Mouse (Mus musculus) intestine, postnatal 0 days (tissue): Measurements from ENCODE around the gene Sfrp5. TPM values are rescaled to one million over a fixed set of nuclear protein-coding genes. Genes with fewer than 3 reads are reported as not detected.
A peak's percentile ranks its signal among the peaks of the same experiment; 100 is the strongest.

Experiments
- ATAC-seq: fragments of 200-750 bp; cut with Nextera tagmentation; 2 replicates; pipeline ENCODE4 v1.8.0; 2017; ENCODE audit warnings: mild to moderate bottlenecking, moderate TSS enrichment, moderate library complexity
- H3K27ac ChIP-seq: fragments of 300-500 bp; sonication (generic); 2 replicates; pipeline ENCODE4 v1.5.1; 2014; ENCODE audit warnings: mild to moderate bottlenecking, low read depth, low read length, moderate library complexity
- H3K27me3 ChIP-seq: fragments of 300-500 bp; sonication (generic); replicated peaks from 2 replicates; pipeline ENCODE4 v1.6.1; 2014; ENCODE audit warnings: low read length, mixed read lengths; ENCODE audit not compliant: control insufficient read depth, insufficient read depth
- H3K36me3 ChIP-seq: fragments of 300-500 bp; sonication (generic); 2 replicates; pipeline ENCODE4 v1.6.1; 2014; ENCODE audit warnings: mild to moderate bottlenecking, moderate library complexity; ENCODE audit not compliant: control insufficient read depth, insufficient read depth
- H3K4me1 ChIP-seq: fragments of 300-500 bp; sonication (generic); replicated peaks from 2 replicates; pipeline ENCODE4 v1.6.1; 2014; ENCODE audit warnings: antibody characterized with exemption, low read length, mixed read lengths; ENCODE audit not compliant: control insufficient read depth, insufficient read depth
- H3K4me2 ChIP-seq: fragments of 300-500 bp; sonication (generic); replicated peaks from 2 replicates; pipeline ENCODE4 v1.6.1; 2014; ENCODE audit warnings: low read depth, mild to moderate bottlenecking, moderate library complexity
- H3K4me3 ChIP-seq: fragments of 300-500 bp; sonication (generic); 2 replicates; pipeline ENCODE4 v1.5.1; 2014; ENCODE audit warnings: low read depth, low read length
- H3K9ac ChIP-seq: fragments of 300-500 bp; sonication (generic); 2 replicates; pipeline ENCODE4 v1.6.1; 2014; ENCODE audit warnings: mild to moderate bottlenecking, low read depth, low read length
- H3K9me3 ChIP-seq: fragments of 300-500 bp; sonication (generic); 2 replicates; pipeline ENCODE4 v1.6.1; 2016; ENCODE audit warnings: mixed run types; ENCODE audit not compliant: control insufficient read depth
- CTCF ChIP-seq: sonication (generic); IDR thresholded peaks from 2 replicates; pipeline ENCODE4 v1.5.1; 2016; ENCODE audit warnings: low read depth, mild to moderate bottlenecking, control low read depth, antibody characterized with exemption, moderate library complexity
- WGBS: fragments of 180-500 bp; shearing (Covaris S2); extraction: QIAGEN DNeasy Blood & Tissue Kit; methylation state at CpG from one replicate; pipeline ENCODE4 v1.1.7; 2014; 5-methylcytosine and 5-hydroxymethylcytosine counted together
- polyA plus RNA-seq: library from polyadenylated mRNA; unstranded; fragments of >200 nt; fragmentation: Nextera tagmentation; extraction: Ambion mirVana; gene quantifications from 2 replicates; pipeline ENCODE4 v1.2.1, GENCODE M21; 2015

Sfrp5 gene
- polyA plus RNA-seq, 1 experiment from 2014 or later = 0.27 TPM

GRCm38 (mm10) chr19:42205201-42205600 is 3.1 kb upstream of the Sfrp5 start:
- no peak for TF ChIP-seq CTCF
- no peak overlapping the region for H3K9ac ChIP-seq
- 78% methylated on average over 8 of the region's 8 CpGs for WGBS
- ATAC-seq = no peak
- no peaks in the 10 kb centered on the region for H3K36me3 ChIP-seq
- H3K27ac ChIP-seq = no peak overlapping the region
- H3K4me1 ChIP-seq = no peaks in the 10 kb centered on the region
- no peaks in the 10 kb centered on the region for H3K9me3 ChIP-seq
- no peak overlapping the region for H3K4me3 ChIP-seq
- no peak overlapping the region for H3K4me2 ChIP-seq
- peaks cover 30% of the 10 kb centered on the region for H3K27me3 ChIP-seq

GRCm38 (mm10) chr19:42204306-42204705 is 2.3 kb upstream of the Sfrp5 start:
- no peak overlapping the region for H3K4me3 ChIP-seq
- H3K9me3 ChIP-seq = no peaks in the 10 kb centered on the region
- H3K36me3 ChIP-seq = no peaks in the 10 kb centered on the region
- no peak for TF ChIP-seq CTCF
- H3K9ac ChIP-seq = no peak overlapping the region
- no peak overlapping the region for H3K27ac ChIP-seq
- H3K27me3 ChIP-seq = peaks cover 32% of the 10 kb centered on the region
- no peaks in the 10 kb centered on the region for H3K4me1 ChIP-seq
- no peak for ATAC-seq
- 74% methylated on average over 4 of the region's 4 CpGs for WGBS
- H3K4me2 ChIP-seq = no peak overlapping the region

- no peaks in the 10 kb centered on the region for H3K4me1 ChIP-seq
- no peak overlapping the region for H3K4me3 ChIP-seq
- no peaks in the 10 kb centered on the region for H3K36me3 ChIP-seq
- peaks cover 40% of the 10 kb centered on the region for H3K27me3 ChIP-seq
- H3K27ac ChIP-seq = no peak overlapping the region
- WGBS = 38% methylated on average over 8 of the region's 8 CpGs
- no peaks in the 10 kb centered on the region for H3K9me3 ChIP-seq
- H3K9ac ChIP-seq = no peak overlapping the region
- ATAC-seq = no peak
- TF ChIP-seq CTCF = no peak
- H3K4me2 ChIP-seq = no peak overlapping the region
These were observed 415 bp upstream of the Sfrp5 start for GRCm38 (mm10) chr19:42202467-42202866.

GRCm38 (mm10) chr19:42198026-42198425 is 4.0 kb downstream of the Sfrp5 start:
- Histone ChIP-seq H3K9me3 (no peaks in the 10 kb centered on the region), H3K27ac (no peak overlapping the region), H3K27me3 (peaks cover 36% of the 10 kb centered on the region), H3K4me1 (no peaks in the 10 kb centered on the region), H3K4me2 (no peak overlapping the region), H3K4me3 (no peak overlapping the region), H3K36me3 (0 out of 2 replicates have a peak, but pooled peaks cover under 1% of the 10 kb centered on the region), H3K9ac (no peak overlapping the region)
- no peak for ATAC-seq
- WGBS = 44% methylated on average over 11 of the region's 11 CpGs
- no peak for TF ChIP-seq CTCF

- Histone ChIP-seq H3K9me3 (no peaks in the 10 kb centered on the region), H3K27ac (no peak overlapping the region), H3K4me3 (no peak overlapping the region), H3K4me2 (no peak overlapping the region), H3K4me1 (no peaks in the 10 kb centered on the region), H3K36me3 (peaks cover 8% of the 10 kb centered on the region; the same call in 1 of the 2 replicates), H3K9ac (no peak overlapping the region), H3K27me3 (peaks cover 27% of the 10 kb centered on the region)
- TF ChIP-seq CTCF = peak; percentile 34
- no peak for ATAC-seq
- WGBS = 61% methylated on average over 4 of the region's 4 CpGs
These were observed 5.0 kb downstream of the Sfrp5 start for GRCm38 (mm10) chr19:42197066-42197465.

- Histone ChIP-seq H3K4me2 (no peak overlapping the region), H3K36me3 (peaks cover 14% of the 10 kb centered on the region; the same call in 1 of the 2 replicates), H3K27me3 (peaks cover 20% of the 10 kb centered on the region), H3K27ac (no peak overlapping the region), H3K9me3 (no peaks in the 10 kb centered on the region), H3K4me3 (no peak overlapping the region), H3K4me1 (no peaks in the 10 kb centered on the region), H3K9ac (no peak overlapping the region)
- ATAC-seq = no peak
- TF ChIP-seq CTCF = no peak
- WGBS = 64% methylated on average over 4 of the region's 4 CpGs
These were observed 5.7 kb downstream of the Sfrp5 start for GRCm38 (mm10) chr19:42196378-42196777.

GRCm38 (mm10) chr19:42193311-42193710 is 8.7 kb downstream of the Sfrp5 start:
- no peak overlapping the region for H3K4me3 ChIP-seq

More at GRCm38 (mm10) chr19:42193311-42193710, 8.7 kb downstream of the Sfrp5 start:
- 77% methylated on average over 2 of the region's 2 CpGs for WGBS
- Histone ChIP-seq H3K4me1 (no peaks in the 10 kb centered on the region), H3K27me3 (peaks cover 2% of the 10 kb centered on the region; the same call in 1 of the 2 replicates), H3K27ac (no peak overlapping the region), H3K4me2 (no peak overlapping the region), H3K9me3 (no peaks in the 10 kb centered on the region), H3K9ac (no peak overlapping the region), H3K36me3 (peaks cover 38% of the 10 kb centered on the region; the same call in 1 of the 2 replicates)
- ATAC-seq = no peak
- TF ChIP-seq CTCF = no peak
